Comparison of ENCODE assay signal across 8 mouse cellular contexts in the genomic region with DNA sequence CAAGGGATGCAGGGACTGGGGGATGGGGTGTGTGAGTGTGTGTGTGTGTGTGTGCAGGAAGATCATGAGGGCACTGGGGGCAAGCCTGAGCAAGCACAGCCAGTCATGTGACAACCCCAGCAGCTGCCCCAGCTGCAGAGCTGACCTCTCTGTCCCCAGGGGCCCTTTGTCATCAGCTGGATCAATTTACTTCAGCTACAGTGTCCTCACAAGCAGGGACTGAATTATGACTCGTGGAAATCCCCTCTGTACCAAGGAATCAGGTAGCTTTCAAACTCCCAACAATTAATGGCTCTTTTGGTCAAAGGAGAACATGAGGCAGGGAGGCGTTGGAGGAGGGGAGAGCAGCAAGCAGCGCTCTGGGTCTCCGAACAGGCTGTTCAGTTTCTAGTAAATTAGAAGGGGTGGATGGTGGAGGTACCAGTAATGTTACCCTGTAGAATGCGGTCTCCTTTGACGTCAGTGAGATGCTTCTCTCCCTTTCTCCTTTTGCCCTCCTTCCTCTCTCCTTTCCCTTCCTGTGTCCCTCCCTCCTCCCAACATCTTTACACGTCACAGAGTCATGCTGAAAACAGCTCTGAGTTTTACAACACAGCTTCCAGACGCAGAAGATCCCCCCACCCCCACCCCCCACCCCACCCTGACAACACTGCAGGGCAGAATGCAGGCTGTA.
DNase-seq lines count a peak whose midpoint lies in the region; ATAC-seq and TF ChIP-seq lines count a peak whose summit lies in the region.

No protein-coding gene starts in this region.

- no peaks in the 10 kb centered on the region for H3K79me2 ChIP-seq in liver, adult 2 months (ENCODE audit: control insufficient read depth, insufficient read depth, low read length)

- H3K9me3 ChIP-seq in forebrain, embryonic 12.5 days, result no peaks in the 10 kb centered on the region
- no peaks in the 10 kb centered on the region for H3K9me3 ChIP-seq in hindbrain, embryonic 16.5 days (ENCODE audit: control insufficient read depth, low read length)
- H3K9me3 ChIP-seq in neural tube, embryonic 11.5 days (ENCODE audit: control insufficient read depth, low read length), result no peaks in the 10 kb centered on the region

- no peak for TF ChIP-seq POLR2A in liver, adult 2 months (IDR thresholded peaks at IDR 0.05; ENCODE audit: extremely low read depth, insufficient read depth, low read length)

- H3K4me3 ChIP-seq in forebrain, embryonic 12.5 days (replicated peaks), result no peak overlapping the region
- no peak overlapping the region for H3K4me3 ChIP-seq in hindbrain, embryonic 16.5 days (ENCODE audit: low read length)
- no peak overlapping the region for H3K4me3 ChIP-seq in liver, adult 2 months (ENCODE audit: insufficient read depth, low read depth, low read length)
- H3K4me3 ChIP-seq in neural tube, embryonic 11.5 days (ENCODE audit: low read depth, low read length), result no peak overlapping the region

- H3K27ac ChIP-seq in forebrain, embryonic 12.5 days, result peak overlapping the region; percentile 69
- peak overlapping the region; percentile 81 for H3K27ac ChIP-seq in hindbrain, embryonic 16.5 days (ENCODE audit: low read depth, low read length)
- peak overlapping the region; percentile 89 for H3K27ac ChIP-seq in liver, adult 2 months (replicated peaks; ENCODE audit: insufficient read depth, low read depth, low read length)
- peak overlapping the region; percentile 95 for H3K27ac ChIP-seq in neural tube, embryonic 11.5 days (ENCODE audit: low read depth, low read length)

- 0 out of 2 replicates have a peak, but pooled peaks have one; percentile 4 for TF ChIP-seq CTCF in liver, adult 2 months (IDR thresholded peaks at IDR 0.05; ENCODE audit: low read depth, low read length)

- H3K9ac ChIP-seq in forebrain, embryonic 12.5 days, result peak overlapping the region; percentile 17; the same call in 1 of the 2 replicates
- H3K9ac ChIP-seq in hindbrain, embryonic 16.5 days (ENCODE audit: low read depth, low read length), result peak overlapping the region; percentile 58
- H3K9ac ChIP-seq in liver, adult 2 months (ENCODE audit: low read depth, low read length), result peak overlapping the region; percentile 13; the same call in 1 of the 2 replicates
- H3K9ac ChIP-seq in neural tube, embryonic 11.5 days (ENCODE audit: low read length), result peak overlapping the region; percentile 19

- peak; percentile 67 for ATAC-seq in forebrain, embryonic 12.5 days (ENCODE audit: low FRiP score)
- peak; percentile 79 for ATAC-seq in hindbrain, embryonic 16.5 days
- peak; percentile 88 for ATAC-seq in neural tube, embryonic 11.5 days (ENCODE audit: insufficient read depth, low FRiP score, low TSS enrichment)

- 7% methylated on average over 8 of the region's 8 CpGs for WGBS in forebrain, embryonic 12.5 days
- WGBS in hindbrain, embryonic 16.5 days, result 4% methylated on average over 8 of the region's 8 CpGs
- 22% methylated on average over 8 of the region's 8 CpGs for WGBS in liver, adult 2 months
- WGBS in neural tube, embryonic 11.5 days, result 3% methylated on average over 8 of the region's 8 CpGs

- H3K27me3 ChIP-seq in forebrain, embryonic 12.5 days, result no peaks in the 10 kb centered on the region
- no peaks in the 10 kb centered on the region for H3K27me3 ChIP-seq in hindbrain, embryonic 16.5 days (replicated peaks; ENCODE audit: control insufficient read depth, insufficient read depth, low read length)
- H3K27me3 ChIP-seq in liver, adult 2 months (ENCODE audit: control insufficient read depth, insufficient read depth, low read length), result no peaks in the 10 kb centered on the region
- no peaks in the 10 kb centered on the region for H3K27me3 ChIP-seq in neural tube, embryonic 11.5 days (ENCODE audit: control insufficient read depth, insufficient read depth, low read length)

- H3K4me2 ChIP-seq in forebrain, embryonic 12.5 days, result peak overlapping the region; percentile 25
- peak overlapping the region; percentile 42 for H3K4me2 ChIP-seq in hindbrain, embryonic 16.5 days (ENCODE audit: low read length)
- peak overlapping the region; percentile 30 for H3K4me2 ChIP-seq in neural tube, embryonic 11.5 days (ENCODE audit: low read depth)

- no peaks in the 10 kb centered on the region for H3K36me3 ChIP-seq in forebrain, embryonic 12.5 days (replicated peaks)
- H3K36me3 ChIP-seq in hindbrain, embryonic 16.5 days (ENCODE audit: control insufficient read depth, insufficient read depth, low read length), result no peaks in the 10 kb centered on the region
- H3K36me3 ChIP-seq in liver, adult 2 months (ENCODE audit: control insufficient read depth, insufficient read depth, low read length), result no peaks in the 10 kb centered on the region
- no peaks in the 10 kb centered on the region for H3K36me3 ChIP-seq in neural tube, embryonic 11.5 days (ENCODE audit: control insufficient read depth, insufficient read depth, low read length)

- peak; percentile 56 for DNase-seq in adrenal gland, adult 8-10 months
- DNase-seq in adrenal gland, adult 18-20 months (ENCODE audit: low spot score in 2 of 2), result no peak
- peak; percentile 68 for DNase-seq in T-cell, adult 2 months (ENCODE audit: low spot score)
- peak; percentile 85 for DNase-seq in liver, adult 2 months (ENCODE audit: extremely low read depth, low read depth, low spot score)
- peak; percentile 82 for DNase-seq in neural tube, embryonic 11.5 days (ENCODE audit: low spot score)
- no peak for DNase-seq in c-Kit-positive CD71-positive TER-119-positive erythroid progenitor cells, embryonic 14.5 days (ENCODE audit: low spot score)

- peaks cover 35% of the 10 kb centered on the region for H3K4me1 ChIP-seq in forebrain, embryonic 12.5 days
- H3K4me1 ChIP-seq in hindbrain, embryonic 16.5 days (ENCODE audit: control insufficient read depth, insufficient read depth, low read depth, low read length), result peaks cover 23% of the 10 kb centered on the region
- peaks cover 31% of the 10 kb centered on the region for H3K4me1 ChIP-seq in liver, adult 2 months (ENCODE audit: control insufficient read depth, insufficient read depth, low read length)
- peaks cover 40% of the 10 kb centered on the region for H3K4me1 ChIP-seq in neural tube, embryonic 11.5 days (ENCODE audit: control insufficient read depth, insufficient read depth, low read length)

Comparison
In these comparisons a context has a peak if more than half of its experiments do, and no peak if none do; other contexts are left out.
1. DNase-seq: peak in adrenal gland, adult 8-10 months (single experiment), T-cell, adult 2 months (single experiment), liver, adult 2 months (single experiment) and neural tube, embryonic 11.5 days (single experiment); none in adrenal gland, adult 18-20 months (0 of 2) and c-Kit-positive CD71-positive TER-119-positive erythroid progenitor cells, embryonic 14.5 days (single experiment).
2. Peak in every context shown above with its lines, with median percentiles within 50 percentile points of each other: ATAC-seq, H3K27ac ChIP-seq, H3K4me2 ChIP-seq and H3K9ac ChIP-seq.